Mouse (Mus musculus) myocyte (in vitro differentiated cells): ENCODE measurements around the gene Chd1.

Experiments used
- CEBPB ChIP-seq: IDR thresholded peaks from 2 replicates; pipeline ENCODE4 v1.6.1; 2011; ENCODE audit warnings: mild to moderate bottlenecking, moderate library complexity; ENCODE audit not compliant: poor library complexity, insufficient read depth, severe bottlenecking
- E2F4 ChIP-seq: IDR thresholded peaks from one replicate; pipeline ENCODE4 v1.6.1; 2011; ENCODE audit warnings: mild to moderate bottlenecking, control low read depth, moderate library complexity; ENCODE audit not compliant: insufficient read depth
- POLR2A ChIP-seq: IDR thresholded peaks from one replicate; pipeline ENCODE4 v1.6.1; 2011; ENCODE audit warnings: low read depth, mild to moderate bottlenecking, control low read depth, moderate library complexity; ENCODE audit not compliant: insufficient read length
- POLR2AphosphoS2 ChIP-seq: IDR thresholded peaks from one replicate; pipeline ENCODE4 v1.6.1; 2011; ENCODE audit warnings: low read depth, control low read depth; ENCODE audit not compliant: insufficient read length
- SRF ChIP-seq: IDR thresholded peaks from one replicate; pipeline ENCODE4 v1.6.1; 2011; ENCODE audit warnings: low read depth; ENCODE audit not compliant: control insufficient read depth, insufficient read length
- TCF12 ChIP-seq: IDR thresholded peaks from one replicate; pipeline ENCODE4 v1.6.1; 2011; ENCODE audit warnings: mild to moderate bottlenecking, control low read depth; ENCODE audit not compliant: poor library complexity, insufficient read depth, severe bottlenecking

- TF ChIP-seq E2F4: no peak
- TF ChIP-seq POLR2AphosphoS2: no peak
- no peak for TF ChIP-seq POLR2A
- TF ChIP-seq TCF12: no peak
- TF ChIP-seq CEBPB: no peak
- no peak for TF ChIP-seq SRF
Measured at GRCm38 (mm10) chr17:15815312-15816018, 110.7 kb downstream of the Chd1 start.
